Mouse (Mus musculus) liver, embryonic 14.5 days (tissue): Measurements from ENCODE around the gene Elovl3.

ENCODE experiments used
- CTCF ChIP-seq: IDR thresholded peaks from 2 replicates; pipeline ENCODE4 v1.5.1; 2016; ENCODE audit warnings: antibody characterized with exemption, low read depth, control low read depth
- EP300 ChIP-seq: IDR thresholded peaks from 2 replicates; pipeline ENCODE4 v1.6.1; 2016; ENCODE audit warnings: antibody characterized with exemption, low read depth

DNA sequence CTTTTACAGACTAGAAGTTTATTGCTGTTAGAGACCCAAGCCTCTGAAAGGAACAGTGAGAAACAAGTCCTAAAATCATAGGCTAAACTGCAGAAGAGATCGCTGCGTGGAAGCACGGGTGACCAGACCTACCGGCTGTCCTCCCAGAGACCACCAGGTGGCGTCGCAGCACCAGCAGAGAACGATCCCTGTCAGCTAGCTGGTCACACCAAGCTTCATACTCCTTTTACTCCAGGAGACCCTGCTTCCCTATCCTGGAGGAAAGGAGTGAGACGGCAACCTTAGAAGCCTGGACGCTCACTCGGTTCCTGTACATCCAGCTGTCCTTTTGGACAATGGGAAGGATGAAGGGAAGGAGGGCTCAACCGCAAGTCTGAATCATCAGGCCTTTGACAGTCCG is 3.6 kb downstream of the Elovl3 start:
- peak; percentile 99 for TF ChIP-seq CTCF
- TF ChIP-seq EP300 = no peak
